Mouse (Mus musculus) layer of hippocampus, adult 18-20 months (tissue): Measurements from ENCODE around the gene Cfap300. TPM values are rescaled to one million over a fixed set of nuclear protein-coding genes. Genes with fewer than 3 reads are reported as not detected.

Source experiments
- DNase-seq, 2 experiments: peaks; one replicate each; pipeline ENCODE4 v3.0.0; 2022; ENCODE audit warnings: low spot score in 2 of 2
- total RNA-seq, 2 experiments: library from RNA; stranded (reverse); gene quantifications; 2 replicates each; pipeline ENCODE4 v1.2.3; 2021

Gene Cfap300
- total RNA-seq, 2 experiments from 2014 or later: 9.8 to 11.6 TPM

DNA sequence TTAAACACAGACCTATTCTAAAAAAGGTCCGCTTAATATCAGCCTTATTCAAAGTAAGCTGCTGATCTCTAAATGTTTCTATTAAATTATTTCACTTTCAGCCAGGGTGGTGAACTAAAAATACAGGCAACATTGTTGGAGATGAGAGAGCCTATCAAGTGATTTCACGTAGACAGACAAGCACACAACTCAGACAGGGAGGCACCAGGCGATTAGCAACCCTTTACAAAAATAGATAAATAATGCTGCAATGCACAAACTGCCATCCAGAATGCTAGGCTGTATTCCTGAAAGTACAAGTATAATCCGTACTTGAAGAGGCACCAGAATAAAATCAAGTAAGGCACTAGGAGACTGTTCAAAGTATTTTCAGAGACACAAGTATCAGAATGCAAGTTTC lies 58.3 kb downstream of the Cfap300 start:
- no peak for DNase-seq

DNA sequence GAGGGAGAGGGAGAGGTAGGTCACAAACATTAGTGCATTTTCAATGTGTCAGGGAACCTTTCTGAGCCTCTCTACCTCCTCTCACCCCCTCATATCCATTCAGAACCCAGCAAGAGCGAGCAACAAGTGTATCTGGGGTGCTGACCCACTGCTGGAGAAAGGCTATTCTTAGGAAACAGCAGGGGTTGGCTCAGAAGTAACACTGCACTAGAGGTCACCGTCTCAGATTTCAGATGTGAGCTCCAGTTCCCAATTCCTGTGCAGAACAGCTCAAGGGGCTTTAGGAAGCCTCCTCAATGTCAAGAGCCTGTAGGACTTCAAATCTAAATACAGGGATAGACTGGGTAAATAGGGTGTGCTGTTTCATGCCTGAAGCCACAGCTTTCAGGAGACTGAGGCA lies 59.0 kb downstream of the Cfap300 start:
- DNase-seq: no peak

GRCm38 (mm10) chr9:7980162-7980561 lies 62.5 kb downstream of the Cfap300 start:
- no peak for DNase-seq

GRCm38 (mm10) chr9:7979153-7979916 lies 63.3 kb downstream of the Cfap300 start:
- DNase-seq: no peak

DNA sequence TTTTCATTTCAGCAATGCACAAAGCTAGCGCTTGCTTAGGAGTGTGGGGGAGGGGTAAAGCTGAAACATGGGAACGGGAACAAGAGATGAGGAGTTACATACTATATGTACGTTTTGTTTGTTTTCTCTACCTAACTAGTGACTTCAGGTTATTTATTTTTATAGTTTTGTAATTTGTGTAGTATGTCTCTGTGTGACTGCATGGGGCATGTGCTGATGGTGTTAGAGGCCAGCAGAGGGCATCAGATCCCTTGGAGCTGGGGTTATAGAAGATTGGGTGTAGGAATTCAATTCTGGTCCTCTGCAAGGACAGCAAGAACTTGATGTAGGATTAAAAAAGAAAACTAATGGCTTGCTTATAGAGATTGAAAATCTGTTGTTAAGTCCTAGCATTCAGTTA lies 64.1 kb downstream of the Cfap300 start:
- DNase-seq: no peak

GRCm38 (mm10) chr9:7977587-7977986 lies 65.0 kb downstream of the Cfap300 start:
- no peak for DNase-seq

- DNase-seq: no peak
Measured at GRCm38 (mm10) chr9:7971993-7972392, 70.6 kb downstream of the Cfap300 start.

Other genes with a start within 250 kb of the Cfap300 start
- 10 to 100 TPM; 33.9 to 38.2 TPM for gene Birc2, start 205.8 kb downstream of the Cfap300 start, total RNA-seq
- 1 to 10 TPM; 1.4 to 1.6 TPM for gene Birc3, start 169.6 kb downstream of the Cfap300 start, total RNA-seq
- 10 to 100 TPM; 16.9 to 20.7 TPM for gene Yap1, start 38.2 kb downstream of the Cfap300 start, total RNA-seq
- gene Cep126, start 91.5 kb upstream of the Cfap300 start, total RNA-seq: 10 to 100 TPM; 16.5 to 17.2 TPM